Mouse (Mus musculus): ENCODE measurements around the gene Col26a1. TPM values are rescaled to one million over a fixed set of nuclear protein-coding genes. Genes with fewer than 3 reads are reported as not detected.

The Col26a1 gene
- total RNA-seq, 2 experiments from 2014 or later: 24.8 to 25.3 TPM

GRCm38 (mm10) chr5:136886957-136887356 lies 3.9 kb upstream of the Col26a1 start:
- intact Hi-C loops (cut with DNase I): no loop called here
- DNase-seq (ENCODE audit: extremely low spot score in 1 of 2, low spot score in 2 of 2): peak in 1 of 2 experiments; percentile 80

GRCm38 (mm10) chr5:136882055-136882787 lies 788 bp downstream of the Col26a1 start:
- intact Hi-C loops (cut with DNase I): loop anchor here (5.0 kb wide), 1 partner anchor 45 kb away; no protein-coding TSS in a partner anchor
- peak in 1 of 2 experiments; percentile 44 for DNase-seq (ENCODE audit: extremely low spot score in 1 of 2, low spot score in 2 of 2)

GRCm38 (mm10) chr5:136881380-136882009 lies 1.5 kb downstream of the Col26a1 start:
- peak; percentile 51 to 88 for DNase-seq (ENCODE audit: extremely low spot score in 1 of 2, low spot score in 2 of 2)
- intact Hi-C loops (cut with DNase I): loop anchor here (1.0 to 5.0 kb wide), 2 partner anchors 44 to 90 kb away; no protein-coding TSS in a partner anchor

- intact Hi-C loops (cut with DNase I): loop anchor here (5.0 kb wide), 1 partner anchor 43 kb away; no protein-coding TSS in a partner anchor
- no peak for DNase-seq (ENCODE audit: extremely low spot score in 1 of 2, low spot score in 2 of 2)
These were observed 2.9 kb downstream of the Col26a1 start for GRCm38 (mm10) chr5:136880101-136880500.

GRCm38 (mm10) chr5:136874271-136874670 lies 8.7 kb downstream of the Col26a1 start:
- no peak for DNase-seq (ENCODE audit: extremely low spot score in 1 of 2, low spot score in 2 of 2)
- intact Hi-C loops (cut with DNase I): no loop called here

- intact Hi-C loops (cut with DNase I): no loop called here
- no peak for DNase-seq (ENCODE audit: extremely low spot score in 1 of 2, low spot score in 2 of 2)
These were observed 10.6 kb downstream of the Col26a1 start for GRCm38 (mm10) chr5:136872417-136872816.

- peak in 1 of 2 experiments; percentile 45 for DNase-seq (ENCODE audit: extremely low spot score in 1 of 2, low spot score in 2 of 2)
- intact Hi-C loops (cut with DNase I): no loop called here
These were observed 13.4 kb downstream of the Col26a1 start for GRCm38 (mm10) chr5:136869451-136870114.

- no peak for DNase-seq (ENCODE audit: extremely low spot score in 1 of 2, low spot score in 2 of 2)
- intact Hi-C loops (cut with DNase I): no loop called here
These were observed 15.3 kb downstream of the Col26a1 start for GRCm38 (mm10) chr5:136867706-136868105.

GRCm38 (mm10) chr5:136863961-136864674 lies 18.9 kb downstream of the Col26a1 start:
- DNase-seq (ENCODE audit: extremely low spot score in 1 of 2, low spot score in 2 of 2): peak; percentile 31 to 89
- intact Hi-C loops (cut with DNase I): no loop called here

GRCm38 (mm10) chr5:136863276-136863675 lies 19.7 kb downstream of the Col26a1 start:
- no peak for DNase-seq (ENCODE audit: extremely low spot score in 1 of 2, low spot score in 2 of 2)
- intact Hi-C loops (cut with DNase I): no loop called here

- intact Hi-C loops (cut with DNase I): no loop called here
These were observed 20.2 kb downstream of the Col26a1 start for GRCm38 (mm10) chr5:136862806-136863205.

GRCm38 (mm10) chr5:136861191-136861940 lies 21.6 kb downstream of the Col26a1 start:
- DNase-seq (ENCODE audit: extremely low spot score in 1 of 2, low spot score in 2 of 2): no peak
- intact Hi-C loops (cut with DNase I): no loop called here

More at GRCm38 (mm10) chr5:136862806-136863205, 20.2 kb downstream of the Col26a1 start:
- DNase-seq (ENCODE audit: extremely low spot score in 1 of 2, low spot score in 2 of 2): no peak

GRCm38 (mm10) chr5:136850716-136851115 lies 32.3 kb downstream of the Col26a1 start:
- no peak for DNase-seq (ENCODE audit: extremely low spot score in 1 of 2, low spot score in 2 of 2)
- intact Hi-C loops (cut with DNase I): no loop called here

- no peak for DNase-seq (ENCODE audit: extremely low spot score in 1 of 2, low spot score in 2 of 2)
- intact Hi-C loops (cut with DNase I): no loop called here
These were observed 36.4 kb downstream of the Col26a1 start for GRCm38 (mm10) chr5:136846385-136847264.

GRCm38 (mm10) chr5:136843930-136844329 lies 39.1 kb downstream of the Col26a1 start:
- intact Hi-C loops (cut with DNase I): no loop called here
- DNase-seq (ENCODE audit: extremely low spot score in 1 of 2, low spot score in 2 of 2): no peak

- intact Hi-C loops (cut with DNase I): no loop called here
- DNase-seq (ENCODE audit: extremely low spot score in 1 of 2, low spot score in 2 of 2): peak in 1 of 2 experiments; percentile 66
These were observed 43.0 kb downstream of the Col26a1 start for GRCm38 (mm10) chr5:136840036-136840435.

- intact Hi-C loops (cut with DNase I): no loop called here
- DNase-seq (ENCODE audit: extremely low spot score in 1 of 2, low spot score in 2 of 2): no peak
These were observed 50.0 kb downstream of the Col26a1 start for GRCm38 (mm10) chr5:136833053-136833452.

Measured in left cerebral cortex, postnatal 10 days (tissue).